Mouse (Mus musculus) thymus, adult 18-20 months (tissue): ENCODE results near the gene Nxpe5.
"Not testable (repeated sequence)": the region's sequence is repeated elsewhere in the genome, so short reads cannot be mapped to it uniquely, and the experiment has no call there.

Experiments used
- DNase-seq, 2 experiments: peaks; one replicate each; pipeline ENCODE4 v3.0.0; 2022; ENCODE audit warnings: mixed read lengths in 2 of 2

Nxpe5 gene

GRCm38 (mm10) chr5:138225700-138226099 is at the start of gene Nxpe5:
TSS of gene Nxpe5 (plus strand) at chr5:138225898.
- DNase-seq, result no peak

- peak; percentile 65 to 75 for DNase-seq
These were observed 38.6 kb upstream of the Nxpe5 start, which contains the start of the genes Taf6 and Cnpy4 for GRCm38 (mm10) chr5:138186950-138187638. TSS of gene Taf6 (minus strand) at chr5:138187451. TSS of gene Cnpy4 (plus strand) at chr5:138187485.

DNA sequence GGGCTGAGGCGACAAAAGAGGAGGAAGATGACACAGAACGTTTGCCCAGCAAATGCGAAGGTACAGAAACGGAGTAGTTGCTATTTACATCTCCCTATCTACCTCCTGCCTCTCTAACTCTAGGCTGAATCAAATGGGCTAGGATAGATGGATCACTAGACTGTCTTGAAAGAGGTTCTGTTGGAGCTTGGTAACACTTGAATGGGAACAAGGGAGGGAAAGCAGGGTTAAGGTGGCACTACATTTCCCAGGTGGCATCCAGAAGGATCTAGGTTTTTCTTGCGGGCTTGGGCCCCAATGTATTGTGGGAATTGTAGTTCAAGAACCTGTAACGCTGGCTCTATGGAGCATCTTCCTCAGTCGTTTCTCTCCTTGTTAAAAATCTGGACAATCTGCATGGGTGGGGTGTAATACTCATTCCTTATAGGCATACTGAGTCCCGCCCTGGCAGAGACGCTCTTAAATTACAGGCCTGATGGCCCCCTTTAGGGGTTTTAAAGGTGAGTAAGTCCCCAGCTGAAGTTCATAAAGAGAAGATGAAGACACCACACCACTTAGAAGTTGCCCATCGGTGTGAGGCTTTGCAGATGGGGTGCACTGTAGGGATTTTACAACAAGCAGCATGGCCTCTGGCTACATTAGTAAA is 37.9 kb upstream of the Nxpe5 start:
- DNase-seq, result peak; percentile 30 to 59

DNA sequence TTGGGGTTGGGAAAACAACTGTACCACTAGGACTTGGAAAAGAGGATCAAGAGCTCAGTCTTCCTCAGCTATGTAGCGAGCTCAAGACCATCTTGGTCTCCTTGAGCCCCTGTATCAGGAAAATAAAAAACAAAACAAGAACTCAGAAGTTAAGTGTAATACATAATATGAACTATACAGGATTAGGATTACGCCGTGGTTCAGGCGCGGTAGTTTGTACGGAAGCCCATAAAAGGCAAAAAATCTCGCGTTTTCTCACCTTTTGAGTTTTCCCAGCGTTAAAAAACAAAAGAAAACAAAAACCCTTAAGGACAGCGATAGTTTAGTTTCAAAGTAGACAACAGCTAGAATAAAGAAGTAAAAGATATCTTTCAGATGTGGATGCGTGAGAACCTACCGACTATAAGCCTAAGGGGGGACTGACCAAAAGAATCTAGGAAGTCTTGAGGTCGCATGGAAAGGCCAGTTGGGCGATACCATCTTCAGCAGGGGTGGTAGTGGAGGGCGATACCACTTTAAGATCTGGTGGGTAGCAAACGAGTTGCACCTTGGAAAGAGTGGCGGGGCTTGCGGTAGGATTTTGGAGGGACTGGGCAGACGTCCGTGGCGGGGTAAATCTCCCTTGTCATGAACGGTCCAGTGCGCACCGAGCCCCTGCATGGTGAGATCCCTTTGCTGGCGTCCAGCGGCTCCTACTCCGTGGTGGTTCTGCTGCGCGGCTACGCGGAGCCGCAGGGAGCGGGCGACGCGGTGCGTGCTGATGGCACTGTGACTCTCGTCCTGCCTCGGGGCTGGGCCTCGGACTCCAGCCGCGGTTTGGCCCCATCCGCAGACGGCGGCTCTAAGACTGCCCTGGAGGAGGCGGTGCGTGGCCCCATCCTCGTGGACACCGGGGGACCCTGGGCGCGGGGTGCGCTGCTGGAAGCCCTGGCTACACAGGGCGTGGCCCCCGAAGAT is 31.6 kb upstream of the Nxpe5 start, which contains the start of gene Mblac1:
Gene Mblac1 (plus strand): TSS at position 544 of the 957 bp plus-strand sequence.
- peak; percentile 64 to 79 for DNase-seq

- DNase-seq, result peak in 1 of 2 experiments; percentile 31
These were observed 30.8 kb upstream of the Nxpe5 start for GRCm38 (mm10) chr5:138194755-138195345.

- no peak for DNase-seq
These were observed 30.2 kb upstream of the Nxpe5 start for GRCm38 (mm10) chr5:138195463-138195862.

DNA sequence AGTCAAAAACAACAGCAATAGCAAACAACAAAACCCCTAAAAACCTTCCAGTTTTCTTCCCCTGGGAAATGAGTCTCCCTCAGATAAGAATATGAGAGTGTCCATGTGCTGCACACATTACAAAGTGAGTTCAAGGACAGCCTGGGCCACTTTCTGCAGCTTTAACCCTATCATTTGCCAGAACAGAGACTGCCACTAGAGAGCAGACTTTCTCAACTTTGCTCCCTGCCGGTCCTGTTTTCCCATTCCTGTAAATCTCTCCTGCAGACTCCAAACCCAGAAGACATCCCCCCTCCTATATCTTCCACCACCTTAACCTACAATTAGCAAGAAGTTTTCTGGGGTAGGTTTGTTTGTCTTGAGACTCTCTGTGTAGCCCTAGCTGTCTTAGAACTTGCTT is 26.1 kb upstream of the Nxpe5 start:
- DNase-seq, result no peak

DNA sequence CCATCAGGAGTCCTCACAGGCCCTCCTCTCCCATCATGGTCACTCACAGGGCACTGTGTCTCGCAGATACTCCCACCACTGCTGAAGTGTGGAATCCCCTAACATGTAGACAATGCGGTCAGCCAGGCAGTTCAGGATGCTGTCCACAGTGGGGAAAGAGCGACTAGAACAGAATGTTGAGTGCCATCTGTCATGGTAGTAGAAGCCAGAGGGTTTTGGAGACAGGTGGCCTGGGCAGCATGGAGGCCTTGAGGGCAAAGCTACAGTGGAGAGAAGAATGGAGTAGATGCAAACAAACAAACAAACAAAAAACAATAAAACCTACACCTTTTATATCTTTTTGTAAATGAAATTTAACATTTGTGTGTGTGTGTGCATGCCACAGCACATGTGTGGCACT is 23.6 kb upstream of the Nxpe5 start:
- no peak for DNase-seq

DNA sequence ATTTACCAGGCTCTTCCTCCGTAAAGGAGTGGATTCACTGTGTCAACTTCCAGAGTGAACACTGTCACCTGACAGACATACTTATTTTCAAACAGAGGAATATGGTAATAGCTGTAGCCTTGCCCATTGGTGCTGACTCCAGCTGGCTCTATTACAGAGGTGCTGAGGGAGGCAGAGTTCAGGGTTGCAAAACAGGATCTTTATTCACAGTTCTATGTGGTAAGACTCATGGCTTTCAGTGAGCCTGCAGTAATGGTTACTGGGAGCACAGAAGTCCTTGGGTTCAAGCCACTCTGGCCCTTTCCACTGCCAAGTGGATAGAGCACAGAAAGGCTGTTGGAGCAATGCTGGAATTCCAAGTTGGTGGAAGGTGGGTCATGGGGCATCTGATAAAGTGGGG is 18.4 kb upstream of the Nxpe5 start:
- no peak for DNase-seq

DNA sequence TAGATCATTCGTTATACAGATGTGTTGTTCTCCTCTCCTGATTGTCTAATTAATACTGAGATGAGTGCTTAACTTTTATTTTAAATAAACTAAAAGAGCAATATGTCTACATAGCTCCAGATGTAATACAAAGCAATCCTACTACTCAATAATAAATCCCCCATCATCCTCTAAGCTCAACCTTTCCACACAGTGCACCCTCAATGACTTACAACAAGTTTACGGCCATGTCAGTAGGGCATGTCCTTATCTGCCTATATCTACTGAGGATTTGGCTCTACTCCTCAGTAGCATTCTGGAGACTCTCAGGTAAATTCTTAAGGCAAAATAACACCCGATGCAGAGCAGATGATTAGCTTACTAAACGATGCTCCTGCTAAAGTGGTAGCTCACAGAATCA is 17.8 kb upstream of the Nxpe5 start:
- DNase-seq, result no peak

DNA sequence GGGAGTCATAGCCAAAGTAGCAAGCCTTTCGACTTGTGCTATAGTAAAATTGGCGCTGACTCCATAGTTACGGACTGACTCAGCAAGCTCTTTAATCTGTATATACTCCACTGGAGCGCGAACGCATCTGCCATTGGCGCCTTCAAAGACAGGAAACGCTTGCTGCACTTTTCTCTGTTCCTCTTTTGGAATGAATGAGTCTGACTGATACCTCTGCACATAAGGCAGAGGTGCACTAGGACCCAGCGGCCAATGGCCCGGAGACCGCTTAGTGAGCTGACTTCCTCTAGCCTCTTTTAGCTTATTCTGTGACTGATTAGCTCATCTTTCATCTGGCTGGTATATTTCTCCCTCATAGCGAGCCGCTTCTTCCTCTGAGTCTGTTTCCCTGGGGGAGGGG is 9.1 kb upstream of the Nxpe5 start:
- DNase-seq, result not testable (repeated sequence)

- DNase-seq, result no peak
These were observed 5.8 kb upstream of the Nxpe5 start for GRCm38 (mm10) chr5:138219864-138220263.

GRCm38 (mm10) chr5:138222111-138222510 is 3.6 kb upstream of the Nxpe5 start:
- peak; percentile 49 to 52 for DNase-seq

- no peak for DNase-seq
These were observed 2.4 kb upstream of the Nxpe5 start for GRCm38 (mm10) chr5:138223287-138223686.

GRCm38 (mm10) chr5:138226491-138226890 is 793 bp downstream of the Nxpe5 start:
- no peak for DNase-seq

GRCm38 (mm10) chr5:138227367-138227766 is 1.7 kb downstream of the Nxpe5 start:
- DNase-seq, result no peak

GRCm38 (mm10) chr5:138228026-138228425 is 2.3 kb downstream of the Nxpe5 start:
- DNase-seq, result no peak

GRCm38 (mm10) chr5:138229511-138229910 is 3.8 kb downstream of the Nxpe5 start:
- DNase-seq, result no peak

DNA sequence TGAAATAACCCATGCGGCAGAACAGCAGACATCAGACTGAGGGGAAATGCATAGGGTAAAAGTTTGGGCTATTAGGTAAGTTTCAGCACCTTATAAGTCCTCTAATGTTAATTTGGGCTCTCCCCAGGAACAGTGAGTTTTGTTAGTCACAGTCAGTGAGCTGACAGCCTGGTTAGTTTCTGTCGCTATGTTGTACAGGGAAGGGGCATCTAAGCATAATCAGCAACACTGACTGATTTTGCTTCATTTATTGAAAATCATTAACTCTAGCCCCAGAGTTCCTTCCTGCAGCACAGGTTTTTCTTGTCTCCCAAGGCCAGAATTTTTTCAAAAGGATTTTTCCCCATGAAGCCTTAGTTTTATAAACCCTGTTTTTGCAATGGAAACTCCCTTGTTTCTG is 8.1 kb downstream of the Nxpe5 start:
- no peak for DNase-seq

DNA sequence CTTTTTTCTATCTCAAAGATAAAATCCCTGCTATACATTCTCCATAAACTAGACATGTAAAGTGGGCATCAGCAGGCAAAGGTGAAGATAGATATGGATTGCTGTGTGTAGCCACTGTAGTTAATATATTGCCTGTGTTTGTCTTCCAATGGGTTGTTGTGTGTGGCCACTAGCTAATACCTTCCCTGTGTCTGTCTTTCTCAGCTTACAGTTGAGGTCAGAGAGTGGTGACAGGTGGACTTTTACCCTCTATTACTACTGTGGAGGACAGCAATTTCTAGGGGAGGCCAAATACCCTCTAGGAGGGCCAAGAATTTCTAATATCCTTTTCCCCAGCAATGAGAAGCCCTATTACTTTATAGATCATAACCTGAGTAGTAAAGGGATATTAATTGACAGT is 8.5 kb downstream of the Nxpe5 start:
- no peak for DNase-seq

DNA sequence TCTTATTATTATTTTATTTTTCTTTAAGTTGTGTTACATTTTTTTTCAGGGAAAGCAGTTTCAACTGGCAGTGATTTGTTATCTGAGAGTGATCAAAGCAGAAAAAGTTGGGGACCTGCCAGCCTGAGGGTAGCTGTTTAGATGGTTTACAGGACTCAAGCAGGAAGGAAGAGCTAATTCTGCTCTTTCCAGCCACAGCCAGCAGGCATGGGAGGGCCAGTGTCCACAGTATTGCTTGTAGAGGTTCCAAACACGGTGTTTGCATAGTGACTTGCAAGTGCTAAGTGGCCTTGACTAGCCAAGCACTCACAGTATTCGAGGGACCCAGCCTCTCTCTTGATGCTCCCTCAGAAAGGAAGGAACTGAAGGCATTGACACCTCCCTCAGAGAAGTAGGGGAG is 15.8 kb downstream of the Nxpe5 start:
- DNase-seq, result no peak

DNA sequence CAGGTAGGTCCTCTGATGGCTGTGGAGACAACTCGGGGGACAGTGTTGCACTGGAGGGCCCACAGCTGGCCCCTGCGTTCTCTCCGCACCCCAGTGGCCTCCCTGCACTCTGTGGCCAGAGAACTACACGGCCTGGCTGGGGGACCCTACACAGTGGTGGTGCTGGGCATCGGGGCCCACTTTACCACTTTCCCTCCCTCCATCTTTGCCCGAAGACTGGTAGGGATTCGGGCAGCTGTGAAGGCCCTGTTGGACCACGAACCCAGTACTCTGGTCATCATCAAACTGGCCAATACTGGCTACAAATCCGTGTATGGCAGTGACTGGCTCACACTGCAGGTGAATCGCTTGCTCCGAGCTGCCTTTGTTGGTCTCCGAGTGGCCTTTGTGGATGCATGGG is 25.4 kb downstream of the Nxpe5 start:
- DNase-seq, result no peak

DNA sequence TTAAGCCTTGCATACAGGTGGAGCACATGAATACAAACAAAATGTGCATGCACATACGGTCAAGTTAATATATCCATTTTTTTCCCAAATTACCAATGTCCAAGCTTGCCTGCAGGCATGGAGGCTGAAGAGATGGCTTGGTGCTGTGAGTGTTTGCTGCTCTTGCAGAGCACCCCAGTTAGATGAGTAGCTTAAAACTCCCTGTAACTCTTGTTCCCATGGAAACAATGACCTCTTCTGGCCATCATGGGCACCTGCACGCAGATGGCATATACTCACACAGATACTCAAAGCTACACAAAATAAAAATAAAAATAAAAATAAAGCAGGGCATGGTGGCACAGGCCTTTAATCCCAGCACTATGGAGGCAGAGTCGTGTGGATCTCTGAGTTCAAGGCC is 27.4 kb downstream of the Nxpe5 start:
- no peak for DNase-seq
